Mouse (Mus musculus) heart, adult 2 months (tissue): Measurements from ENCODE around the gene Foxc2. TPM values are rescaled to one million over a fixed set of nuclear protein-coding genes. Genes with fewer than 3 reads are reported as not detected.

Experiments used
- DNase-seq, 2 experiments: peaks; one replicate each; pipeline ENCODE4 v3.0.0; 2021
- H3K27ac ChIP-seq: fragments of 200-600 bp; 2 replicates; pipeline ENCODE4 v1.8.1; 2022
- H3K27me3 ChIP-seq: fragments of 200-500 bp; 2 replicates; pipeline ENCODE4 v1.6.1; 2012; ENCODE audit warnings: mild to moderate bottlenecking, low read length, inconsistent platforms, mixed read lengths; ENCODE audit not compliant: control insufficient read depth, insufficient read depth
- H3K36me3 ChIP-seq: fragments of 200-500 bp; 2 replicates; pipeline ENCODE4 v1.6.1; 2012; ENCODE audit warnings: low read length, inconsistent platforms; ENCODE audit not compliant: control insufficient read depth, insufficient read depth
- H3K4me1 ChIP-seq: fragments of 200-500 bp; 2 replicates; pipeline ENCODE4 v1.6.1; 2011; ENCODE audit warnings: low read length; ENCODE audit not compliant: control insufficient read depth, insufficient read depth
- H3K4me3 ChIP-seq: fragments of 200-600 bp; 2 replicates; pipeline ENCODE4 v1.8.1; 2022
- H3K79me2 ChIP-seq: fragments of 200-500 bp; replicated peaks from 2 replicates; pipeline ENCODE4 v1.6.1; 2012; ENCODE audit warnings: mild to moderate bottlenecking, inconsistent platforms, low read length, moderate library complexity, mixed read lengths; ENCODE audit not compliant: control insufficient read depth, insufficient read depth
- H3K9ac ChIP-seq: fragments of 200-500 bp; 2 replicates; pipeline ENCODE4 v1.6.1; 2012; ENCODE audit warnings: low read depth, mild to moderate bottlenecking, control low read depth, inconsistent platforms, low read length, mixed read lengths
- CTCF ChIP-seq: fragments of 200-600 bp; IDR thresholded peaks from 2 replicates; pipeline ENCODE4 v1.8.1; 2022; ENCODE audit warnings: antibody characterized with exemption, mild to moderate bottlenecking, moderate library complexity
- EP300 ChIP-seq: fragments of 200-500 bp; IDR thresholded peaks from 2 replicates; pipeline ENCODE4 v1.6.1; 2011; ENCODE audit warnings: low read depth, low read length, control low read depth; ENCODE audit not compliant: insufficient read depth
- POLR2A ChIP-seq: fragments of 200-500 bp; IDR thresholded peaks from 2 replicates; pipeline ENCODE4 v1.6.1; 2011; ENCODE audit warnings: mild to moderate bottlenecking, low read depth, low read length, control low read depth; ENCODE audit not compliant: insufficient read depth
- WGBS: fragments of 180-500 bp; shearing (Covaris S2); methylation state at CpG from one replicate; pipeline ENCODE4 v1.1.7; 2018; 5-methylcytosine and 5-hydroxymethylcytosine counted together
- intact Hi-C: fragments of 180-260 bp; cut with DNase I; formaldehyde crosslinking; loops from one replicate; pipeline ENCODE4 v1.15.1; 2025
- polyA plus RNA-seq: library from polyadenylated mRNA; depleted of rRNA; stranded (reverse); fragments of >200 nt; gene quantifications from 2 replicates; pipeline ENCODE4 v1.2.3, GENCODE M21; 2012
- total RNA-seq, 2 experiments: library from RNA; stranded (reverse); gene quantifications; 2 replicates each; pipeline ENCODE4 v1.2.3; 2021

Gene Foxc2
- total and polyA plus RNA-seq, 3 experiments = 2.0 to 2.2 (median 2.0) TPM

DNA sequence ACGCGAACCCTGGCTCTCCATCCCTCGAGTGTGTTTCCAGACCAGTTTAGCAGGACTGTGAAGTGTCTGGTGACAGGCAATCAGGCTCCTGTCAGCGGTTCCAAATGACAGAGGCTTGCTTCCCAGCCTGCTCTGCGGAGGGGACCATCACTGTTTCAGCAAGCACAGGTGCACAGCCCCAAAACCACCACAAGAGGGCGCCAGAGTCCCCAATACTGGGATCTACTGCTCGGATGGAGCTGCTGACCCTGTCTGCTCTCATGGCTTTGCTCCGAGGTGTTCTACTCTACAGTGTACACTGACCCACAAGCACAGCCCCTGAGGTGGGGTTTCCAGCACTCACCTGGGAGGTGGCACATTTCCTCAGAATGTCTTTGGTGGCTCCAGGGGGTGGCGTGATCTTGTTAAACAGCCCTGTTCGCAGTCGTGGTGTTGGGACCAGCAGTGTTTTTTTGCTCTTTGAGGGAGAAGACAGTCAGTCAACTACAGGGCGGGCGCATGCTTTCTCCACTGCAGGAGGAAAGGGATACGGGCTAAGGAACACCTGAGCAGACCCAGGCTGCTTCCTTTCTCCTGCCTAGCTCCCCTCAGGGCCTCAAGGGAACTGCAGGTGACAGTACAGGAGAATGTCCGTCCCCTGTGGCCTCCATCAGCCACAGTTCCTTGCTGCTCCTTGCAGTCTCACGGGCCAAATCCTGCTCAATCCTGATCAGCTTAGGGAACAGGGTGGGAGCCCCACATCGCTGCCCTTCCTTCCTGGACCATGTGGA lies 11.7 kb upstream of the Foxc2 start:
- H3K27ac ChIP-seq = no peak overlapping the region
- H3K36me3 ChIP-seq = no peaks in the 10 kb centered on the region
- no peak overlapping the region for H3K9ac ChIP-seq
- WGBS = 46% methylated on average over 17 of the region's 17 CpGs
- no peaks in the 10 kb centered on the region for H3K27me3 ChIP-seq
- TF ChIP-seq EP300 (0 out of 2 replicates have a peak, but pooled peaks have one; percentile 47), CTCF (peak; percentile 100; the same call in 1 of the 2 replicates), POLR2A (no peak)
- peak; percentile 72 to 81 for DNase-seq
- intact Hi-C loops = no loop called here
- no peaks in the 10 kb centered on the region for H3K79me2 ChIP-seq
- H3K4me1 ChIP-seq = no peaks in the 10 kb centered on the region
- H3K4me3 ChIP-seq = no peak overlapping the region

DNA sequence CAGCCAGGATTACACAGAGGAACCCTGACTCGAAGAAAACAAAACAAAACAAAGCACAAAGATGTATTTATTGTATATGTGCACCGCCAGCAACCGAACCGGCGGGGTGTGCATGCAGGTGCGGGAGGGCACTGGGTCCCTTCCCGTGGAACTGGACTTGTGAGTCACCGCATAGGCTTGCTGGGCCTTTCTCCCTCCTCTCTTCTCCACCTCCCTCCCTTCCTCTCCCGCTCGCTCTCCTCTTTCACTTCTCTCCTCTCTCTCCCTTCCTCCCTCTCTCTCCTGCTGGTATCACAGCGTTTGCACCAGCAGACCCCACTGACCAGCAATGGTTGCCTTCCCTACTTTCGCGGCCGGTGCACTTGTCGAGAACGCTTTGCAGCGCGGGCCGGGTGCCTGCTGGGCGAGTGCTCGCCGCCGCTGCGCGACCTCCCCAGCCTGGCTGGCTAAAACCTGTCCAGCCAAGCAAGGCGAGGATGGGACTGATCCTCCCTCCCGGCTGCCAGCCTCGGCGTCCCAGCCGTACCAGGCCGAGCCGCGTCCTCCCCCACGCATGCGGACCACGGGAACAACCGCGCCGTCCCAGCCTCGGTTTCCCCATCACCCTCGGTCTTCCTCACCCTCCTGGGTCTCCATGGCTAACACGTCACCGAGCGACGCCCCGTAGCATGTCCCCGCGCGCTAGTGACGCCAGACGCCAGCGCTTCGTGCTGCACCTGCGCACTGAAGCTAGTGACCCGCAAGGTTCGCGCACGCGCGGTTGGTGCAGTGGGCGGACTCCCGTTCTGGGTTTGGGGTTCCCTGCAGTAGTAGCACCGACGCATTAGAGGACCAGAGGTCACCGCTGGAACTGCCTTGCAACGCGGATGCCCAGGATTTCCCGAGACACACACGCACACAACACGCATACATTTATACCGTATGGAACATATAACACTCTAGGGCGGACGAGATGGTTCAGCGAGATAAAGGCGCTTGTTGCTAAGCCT lies 8.0 kb upstream of the Foxc2 start, which contains the start of gene Mthfsd:
Gene Mthfsd (minus strand): TSS at position 725 of the 989 bp plus-strand sequence.
- peak; percentile 43; the same call in 1 of the 2 replicates for TF ChIP-seq EP300
- TF ChIP-seq CTCF = peak; percentile 29
- TF ChIP-seq POLR2A = peak; percentile 99
- Histone ChIP-seq H3K27me3 (no peaks in the 10 kb centered on the region), H3K79me2 (no peaks in the 10 kb centered on the region), H3K36me3 (no peaks in the 10 kb centered on the region), H3K27ac (peak within 1 kb of the TSS; percentile 86), H3K4me3 (peak within 1 kb of the TSS; percentile 97), H3K9ac (peak within 1 kb of the TSS; percentile 88), H3K4me1 (no peaks in the 10 kb centered on the region)
- 1% methylated on average over 75 of the region's 75 CpGs for WGBS
- intact Hi-C loops = no loop called here
- DNase-seq = peak; percentile 99

DNA sequence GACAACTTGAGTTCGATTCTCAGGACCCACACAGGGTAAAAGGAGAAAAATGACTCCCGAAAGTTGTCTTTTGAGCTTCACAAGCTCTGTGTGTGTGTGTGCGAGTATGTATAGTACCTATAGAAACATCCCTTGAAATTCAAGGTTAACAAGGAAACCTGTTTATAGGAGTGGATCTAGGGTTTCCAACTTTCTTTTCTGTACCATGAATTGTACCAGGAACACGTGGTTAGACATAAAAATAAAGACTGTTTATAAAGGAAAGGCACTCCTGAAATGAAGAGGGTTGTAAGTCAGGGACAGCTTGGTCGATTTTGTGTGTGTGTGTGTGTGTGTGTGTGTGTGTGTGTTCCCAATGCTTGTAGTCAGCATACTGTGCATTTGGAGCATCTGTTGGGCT lies 7.3 kb upstream of the Foxc2 start:
- intact Hi-C loops = no loop called here
- WGBS = 13% methylated on average over 5 of the region's 5 CpGs
- TF ChIP-seq POLR2A (no peak), CTCF (no peak), EP300 (no peak)
- no peaks in the 10 kb centered on the region for H3K27me3 ChIP-seq
- peak overlapping the region; percentile 97 for H3K4me3 ChIP-seq
- H3K79me2 ChIP-seq = no peaks in the 10 kb centered on the region
- H3K9ac ChIP-seq = peak overlapping the region; percentile 63
- no peak for DNase-seq
- H3K27ac ChIP-seq = peak overlapping the region; percentile 86
- H3K4me1 ChIP-seq = no peaks in the 10 kb centered on the region
- H3K36me3 ChIP-seq = no peaks in the 10 kb centered on the region

- H3K4me3 ChIP-seq = no peak overlapping the region
- H3K27ac ChIP-seq = no peak overlapping the region
- H3K9ac ChIP-seq = no peak overlapping the region
- intact Hi-C loops = no loop called here
- no peaks in the 10 kb centered on the region for H3K36me3 ChIP-seq
- peaks cover 4% of the 10 kb centered on the region; the same call in 1 of the 2 replicates for H3K27me3 ChIP-seq
- TF ChIP-seq CTCF = no peak
- no peak for TF ChIP-seq EP300
- no peak for TF ChIP-seq POLR2A
- no peaks in the 10 kb centered on the region for H3K79me2 ChIP-seq
- WGBS = 41% methylated on average over 7 of the region's 7 CpGs
- no peak for DNase-seq
- no peaks in the 10 kb centered on the region; the same call in 1 of the 2 replicates for H3K4me1 ChIP-seq
Measured at GRCm38 (mm10) chr8:121111145-121111907, 4.6 kb upstream of the Foxc2 start.

- H3K4me3 ChIP-seq = no peak overlapping the region
Measured at GRCm38 (mm10) chr8:121113261-121113660, 2.7 kb upstream of the Foxc2 start.

More at GRCm38 (mm10) chr8:121113261-121113660, 2.7 kb upstream of the Foxc2 start:
- Histone ChIP-seq H3K27me3 (peaks cover 18% of the 10 kb centered on the region), H3K36me3 (no peaks in the 10 kb centered on the region), H3K4me1 (no peaks in the 10 kb centered on the region; the same call in 1 of the 2 replicates), H3K9ac (no peak overlapping the region), H3K79me2 (no peaks in the 10 kb centered on the region), H3K27ac (no peak overlapping the region)
- TF ChIP-seq EP300 = peak; percentile 98
- peak; percentile 100 for TF ChIP-seq CTCF
- no peak for TF ChIP-seq POLR2A
- intact Hi-C loops = loop anchor here (1.0 kb wide), 3 partner anchors 116 to 400 kb away; no protein-coding TSS in a partner anchor
- WGBS = under 1% methylated on average over 21 of the region's 21 CpGs
- peak; percentile 94 to 99 for DNase-seq
